Mouse (Mus musculus) testis, adult 2 months (tissue): ENCODE data around the gene Gcsam.

Experiments
- CTCF ChIP-seq: fragments of 200-500 bp; IDR thresholded peaks from 2 replicates; pipeline ENCODE4 v1.5.1; 2012; ENCODE audit warnings: low read depth, mild to moderate bottlenecking, inconsistent platforms, low read length, moderate library complexity; ENCODE audit not compliant: control insufficient read depth, insufficient read depth, insufficient replicate concordance
- POLR2A ChIP-seq: fragments of 200-500 bp; IDR thresholded peaks from 2 replicates; pipeline ENCODE4 v1.6.1; 2012; ENCODE audit warnings: low read depth, mild to moderate bottlenecking, inconsistent platforms, low read length, moderate library complexity; ENCODE audit not compliant: control insufficient read depth

DNA sequence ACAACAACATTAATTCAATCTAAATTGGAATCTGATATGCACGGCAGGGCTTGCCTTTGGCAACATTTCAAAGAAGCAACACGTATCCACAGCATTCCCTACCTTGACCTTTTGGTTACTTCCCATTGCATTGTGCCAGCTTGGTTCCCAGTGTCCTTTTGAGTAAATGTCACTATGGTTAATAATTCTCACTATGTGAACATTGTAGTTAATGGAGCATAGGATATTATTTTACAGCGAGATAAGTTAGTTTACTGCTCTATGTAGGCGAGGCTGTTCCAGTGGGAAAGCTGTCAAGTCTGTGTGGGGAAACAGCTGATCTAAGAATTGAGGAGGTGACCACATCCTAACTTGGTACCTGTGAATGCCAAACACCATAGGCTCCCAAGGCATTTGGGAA is 59.8 kb downstream of the Gcsam start:
- TF ChIP-seq CTCF (no peak), POLR2A (no peak)
